23 mouse cellular contexts compared by ENCODE assay signal in the genomic region with DNA sequence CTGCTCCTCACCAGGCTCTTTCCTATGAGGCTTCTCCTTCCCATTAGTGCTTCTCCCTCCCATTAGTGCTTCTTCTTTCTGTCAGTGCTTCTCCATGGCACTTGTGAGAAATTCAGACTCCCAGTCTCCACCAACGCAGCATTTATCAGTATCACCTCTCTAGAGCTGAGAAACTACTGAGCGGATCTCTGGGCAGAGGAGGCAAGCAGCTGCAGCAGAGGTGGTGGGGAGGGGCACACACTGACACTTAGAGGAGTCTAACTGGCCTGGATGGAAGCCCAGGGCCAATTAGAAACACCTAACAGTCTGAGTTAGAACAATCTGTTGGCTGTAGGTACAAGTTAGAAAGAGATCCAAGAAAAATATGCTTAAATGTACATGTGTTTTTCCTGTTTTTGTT. TPM values are rescaled to one million over a fixed set of nuclear protein-coding genes. Genes with fewer than 3 reads are reported as not detected.
DNase-seq lines count a peak whose midpoint lies in the region; ATAC-seq and TF ChIP-seq lines count a peak whose summit lies in the region.
"Had no signal": no experiment of that assay in that cellular context is flagged by ENCODE, and none has a peak within 500 bp of the region (broad histone marks: within the 10 kb centered on the region; RNA-seq: fewer than 3 reads in every experiment).

No protein-coding gene starts in this region.

- no peak for TF ChIP-seq POLR2A in kidney, adult 2 months (IDR thresholded peaks at IDR 0.05; ENCODE audit: low read depth, low read length)

- peak; percentile 69 for ATAC-seq in frontal cortex, adult (ENCODE audit: low TSS enrichment)
- ATAC-seq in kidney, embryonic 16.5 days (ENCODE audit: low FRiP score, low TSS enrichment), result no peak
- 0 out of 2 replicates have a peak, but pooled peaks have one; percentile 67 for ATAC-seq in heart, embryonic 15.5 days (replicated peaks; ENCODE audit: insufficient number of reproducible peaks, insufficient read depth, low FRiP score, low read depth)
- ATAC-seq: CD4-positive, CD25-positive, alpha-beta regulatory T cell, adult 4 months; Patski had no signal

- H3K4me2 ChIP-seq in kidney, embryonic 16.5 days (replicated peaks; ENCODE audit: low read depth, low read length), result no peak overlapping the region
- H3K4me2 ChIP-seq in heart, embryonic 15.5 days, result no peak overlapping the region
- H3K4me2 ChIP-seq: hindbrain, embryonic 14.5 days; lung, embryonic 15.5 days had no signal

- H3K4me1 ChIP-seq in kidney, adult 2 months (ENCODE audit: control insufficient read depth, insufficient read depth, low read length), result no peaks in the 10 kb centered on the region
- H3K4me1 ChIP-seq in kidney, embryonic 16.5 days (ENCODE audit: insufficient read depth, low read length), result peaks cover 10% of the 10 kb centered on the region; the same call in 1 of the 2 replicates
- H3K4me1 ChIP-seq in heart, embryonic 15.5 days (replicated peaks), result peaks cover 14% of the 10 kb centered on the region

- H3K36me3 ChIP-seq in kidney, adult 2 months (ENCODE audit: control insufficient read depth, insufficient read depth, low read length), result no peaks in the 10 kb centered on the region
- no peaks in the 10 kb centered on the region for H3K36me3 ChIP-seq in kidney, embryonic 16.5 days (ENCODE audit: insufficient read depth, low read length)
- H3K36me3 ChIP-seq in heart, embryonic 15.5 days, result no peaks in the 10 kb centered on the region
- H3K36me3 ChIP-seq: lung, embryonic 15.5 days had no signal

- no peak overlapping the region for H3K9ac ChIP-seq in kidney, embryonic 16.5 days (replicated peaks; ENCODE audit: low read length)
- H3K9ac ChIP-seq in heart, embryonic 15.5 days, result no peak overlapping the region
- H3K9ac ChIP-seq: hindbrain, embryonic 14.5 days; lung, embryonic 15.5 days had no signal

- H3K9me3 ChIP-seq in kidney, embryonic 16.5 days (ENCODE audit: low read length), result no peaks in the 10 kb centered on the region
- no peaks in the 10 kb centered on the region for H3K9me3 ChIP-seq in heart, embryonic 15.5 days (replicated peaks)
- H3K9me3 ChIP-seq: lung, embryonic 15.5 days had no signal

- no peak overlapping the region for H3K27ac ChIP-seq in kidney, adult 2 months (ENCODE audit: insufficient read depth, low read depth, low read length)
- H3K27ac ChIP-seq in kidney, embryonic 16.5 days (ENCODE audit: low read length), result no peak overlapping the region
- H3K27ac ChIP-seq in heart, embryonic 15.5 days, result peak overlapping the region; percentile 37
- H3K27ac ChIP-seq: heart, adult 2 months; hindbrain, embryonic 14.5 days; lung, embryonic 15.5 days had no signal

- H3K4me3 ChIP-seq in kidney, adult 2 months (ENCODE audit: insufficient read depth, low read depth, low read length), result no peak overlapping the region
- no peak overlapping the region for H3K4me3 ChIP-seq in kidney, embryonic 16.5 days (ENCODE audit: low read length)
- no peak overlapping the region for H3K4me3 ChIP-seq in heart, embryonic 15.5 days
- H3K4me3 ChIP-seq: heart, adult 2 months; lung, embryonic 15.5 days had no signal

- no peak for TF ChIP-seq CTCF in kidney, adult 2 months (conservative IDR thresholded peaks at IDR 0.05; ENCODE audit: insufficient read depth, insufficient read length, low read depth, low read length)

- no peaks in the 10 kb centered on the region for H3K27me3 ChIP-seq in kidney, adult 2 months (replicated peaks; ENCODE audit: control insufficient read depth, insufficient read depth, low read length)
- H3K27me3 ChIP-seq in kidney, embryonic 16.5 days (ENCODE audit: insufficient read depth, low read length), result no peaks in the 10 kb centered on the region
- H3K27me3 ChIP-seq in heart, embryonic 15.5 days, result no peaks in the 10 kb centered on the region
- H3K27me3 ChIP-seq: lung, embryonic 15.5 days had no signal

- 58% methylated on average over 2 of the region's 2 CpGs for WGBS in kidney, adult 2 months
- WGBS in kidney, embryonic 16.5 days, result 40% methylated on average over 2 of the region's 2 CpGs
- 15% methylated on average over 2 of the region's 2 CpGs for WGBS in heart, embryonic 15.5 days

- no peak for DNase-seq in frontal cortex, postnatal 25 days (ENCODE audit: low spot score in 2 of 2)
- DNase-seq in kidney, adult 2 months, result peak; percentile 23
- DNase-seq in lung, postnatal 14 days, result peak; percentile 24
- no peak for DNase-seq in lung, postnatal 25 days (ENCODE audit: low spot score)
- no peak for DNase-seq in ovary, postnatal 10 days (ENCODE audit: low spot score)
- DNase-seq: adrenal gland, adult 8-10 months; cerebellum, adult 9-11 months; gastrocnemius, postnatal 10 days; layer of hippocampus, postnatal 36 days; retina, postnatal 1 day had no signal

RNA-seq across cellular contexts. Expression of a gene that starts 6.0 kb away (rescaled TPM):
- 51.4 and 52.1 TPM in 2 replicates for polyA plus RNA-seq in kidney, adult 2 months (2012; rRNA removed)
- polyA plus RNA-seq in kidney, embryonic 16.5 days (2015; fragmentation: Nextera tagmentation; extraction: Ambion mirVana), result 18.5 and 21.7 TPM in 2 replicates
- polyA plus RNA-seq in heart, embryonic 15.5 days (2015; fragmentation: Nextera tagmentation; extraction: Ambion mirVana), result 11.3 and 11.9 TPM in 2 replicates

RNA-seq across cellular contexts. Expression of a gene that starts 36.4 kb away (rescaled TPM):
- polyA plus RNA-seq in kidney, adult 2 months (2012; rRNA removed), result not detected in 2 replicates
- not detected in 2 replicates for polyA plus RNA-seq in kidney, embryonic 16.5 days (2015; fragmentation: Nextera tagmentation; extraction: Ambion mirVana)
- polyA plus RNA-seq in heart, embryonic 15.5 days (2015; fragmentation: Nextera tagmentation; extraction: Ambion mirVana), result not detected in 2 replicates
- polyA plus RNA-seq: CD4-positive, CD25-positive, alpha-beta regulatory T cell, adult 4 months; forebrain, embryonic 11.5 days; heart, adult 2 months; intestine, embryonic 14.5 days; kidney, embryonic 14.5 days; liver, adult 2 months; lung, embryonic 15.5 days; Patski; stomach, embryonic 16.5 days had no signal

RNA-seq across cellular contexts. Expression of a gene that starts 48.4 kb away (rescaled TPM):
- polyA plus RNA-seq in kidney, adult 2 months (2012; rRNA removed), result 1.7 and 3.0 TPM in 2 replicates
- 0.12 TPM in 1 of 2 replicates, not detected in the other for polyA plus RNA-seq in kidney, embryonic 16.5 days (2015; fragmentation: Nextera tagmentation; extraction: Ambion mirVana)
- 0.23 TPM in 1 of 2 replicates, not detected in the other for polyA plus RNA-seq in heart, embryonic 15.5 days (2015; fragmentation: Nextera tagmentation; extraction: Ambion mirVana)
- polyA plus RNA-seq: forebrain, embryonic 11.5 days; hindbrain, embryonic 14.5 days; Patski had no signal

RNA-seq across cellular contexts. Expression of a gene that starts 59.1 kb away (rescaled TPM):
- 0.08 TPM in 1 of 2 replicates, not detected in the other for polyA plus RNA-seq in kidney, adult 2 months (2012; rRNA removed)
- 0.69 and 0.73 TPM in 2 replicates for polyA plus RNA-seq in kidney, embryonic 16.5 days (2015; fragmentation: Nextera tagmentation; extraction: Ambion mirVana)
- 0.52 TPM in 1 of 2 replicates, not detected in the other for polyA plus RNA-seq in heart, embryonic 15.5 days (2015; fragmentation: Nextera tagmentation; extraction: Ambion mirVana)
- polyA plus RNA-seq: CD4-positive, CD25-positive, alpha-beta regulatory T cell, adult 4 months; forebrain, embryonic 11.5 days; heart, adult 2 months had no signal

Comparison
In these comparisons a context has a peak if more than half of its experiments do, and no peak if none do; other contexts are left out.
1. DNase-seq: peak in kidney, adult 2 months (single experiment) and lung, postnatal 14 days (single experiment); none in frontal cortex, postnatal 25 days (0 of 2), lung, postnatal 25 days (single experiment) and ovary, postnatal 10 days (single experiment).